Mouse (Mus musculus) spleen, adult 2 months (tissue): ENCODE results near the gene Vash1. TPM values are rescaled to one million over a fixed set of nuclear protein-coding genes. Genes with fewer than 3 reads are reported as not detected.
A peak's percentile ranks its signal among the peaks of the same experiment; 100 is the strongest.

Experiments used
- DNase-seq, 2 experiments: peaks; one replicate each; pipeline versions ENCODE4 v3.0.0 to v3.0.0-alpha.2; 2012 to 2021; ENCODE audit warnings: low spot score in 2 of 2, low read depth in 1 of 2
- H3K27ac ChIP-seq: fragments of 200-500 bp; 2 replicates; pipeline ENCODE4 v1.5.1; 2012; ENCODE audit warnings: low read length, inconsistent platforms; ENCODE audit not compliant: insufficient read depth
- H3K27me3 ChIP-seq: fragments of 200-500 bp; 2 replicates; pipeline ENCODE4 v1.6.1; 2012; ENCODE audit warnings: mild to moderate bottlenecking, moderate library complexity, low read length, inconsistent platforms; ENCODE audit not compliant: control insufficient read depth, insufficient read depth
- H3K36me3 ChIP-seq: fragments of 200-500 bp; 2 replicates; pipeline ENCODE4 v1.6.1; 2012; ENCODE audit warnings: mild to moderate bottlenecking, low read length, inconsistent platforms; ENCODE audit not compliant: control insufficient read depth, insufficient read depth
- H3K4me1 ChIP-seq: fragments of 200-500 bp; 2 replicates; pipeline ENCODE4 v1.6.1; 2011; ENCODE audit warnings: inconsistent platforms; ENCODE audit not compliant: control insufficient read depth, insufficient read depth, insufficient read length
- H3K4me3 ChIP-seq: fragments of 200-500 bp; 2 replicates; pipeline ENCODE4 v1.5.1; 2011; ENCODE audit warnings: mild to moderate bottlenecking, inconsistent platforms; ENCODE audit not compliant: insufficient read depth, insufficient read length; ENCODE audit errors: extremely low read depth
- CTCF ChIP-seq: fragments of 200-500 bp; IDR thresholded peaks from 2 replicates; pipeline ENCODE4 v1.5.1; 2011; ENCODE audit warnings: mild to moderate bottlenecking, inconsistent platforms; ENCODE audit not compliant: insufficient read depth, insufficient read length, insufficient replicate concordance; ENCODE audit errors: extremely low read depth
- POLR2A ChIP-seq: fragments of 200-500 bp; IDR thresholded peaks from 2 replicates; pipeline ENCODE4 v1.6.1; 2011; ENCODE audit warnings: low read depth, low read length, inconsistent platforms
- WGBS: fragments of 180-500 bp; shearing (Covaris S2); methylation state at CpG from one replicate; pipeline ENCODE4 v1.1.7; 2018; 5-methylcytosine and 5-hydroxymethylcytosine counted together
- polyA plus RNA-seq: library from polyadenylated mRNA; depleted of rRNA; stranded (reverse); fragments of >200 nt; gene quantifications from 2 replicates; pipeline ENCODE4 v1.2.3, GENCODE M21; 2012; rRNA removed

The Vash1 gene
- polyA plus RNA-seq, 1 experiment: 1.1 TPM

DNA sequence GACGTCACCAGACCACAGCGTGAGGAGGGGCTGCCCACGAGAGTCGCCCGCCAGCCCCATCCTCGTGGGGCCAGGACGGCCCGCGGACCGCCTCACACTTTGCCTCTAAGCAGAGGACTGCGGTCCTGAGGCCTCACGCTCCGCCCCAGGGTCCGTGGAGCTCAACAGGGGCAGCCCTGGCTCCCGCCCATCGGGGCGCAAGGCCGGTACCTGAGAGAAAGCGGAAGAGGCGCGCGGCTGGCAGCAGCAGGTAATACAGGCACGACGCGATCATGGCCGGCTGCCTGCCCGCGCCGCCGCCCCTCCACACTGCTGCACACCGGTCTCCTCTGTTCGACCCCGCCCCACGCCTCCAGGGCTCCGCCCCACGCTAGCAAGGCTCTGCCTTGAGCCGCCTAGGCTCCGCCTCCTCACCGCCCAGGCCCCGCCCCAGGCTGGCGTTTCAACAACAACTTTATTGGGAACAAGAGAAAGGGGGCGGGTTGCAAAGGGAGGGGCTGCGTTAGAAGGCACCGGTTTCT, 47.7 kb downstream of the Vash1 start, which contains the start of gene Angel1:
Angel1 (minus strand) TSS at position 341 of the 521 bp plus-strand sequence.
- peak; percentile 92 to 98 for DNase-seq
- under 1% methylated on average over 40 of the region's 44 CpGs for WGBS
- H3K27me3 ChIP-seq: no peaks in the 10 kb centered on the region

DNA sequence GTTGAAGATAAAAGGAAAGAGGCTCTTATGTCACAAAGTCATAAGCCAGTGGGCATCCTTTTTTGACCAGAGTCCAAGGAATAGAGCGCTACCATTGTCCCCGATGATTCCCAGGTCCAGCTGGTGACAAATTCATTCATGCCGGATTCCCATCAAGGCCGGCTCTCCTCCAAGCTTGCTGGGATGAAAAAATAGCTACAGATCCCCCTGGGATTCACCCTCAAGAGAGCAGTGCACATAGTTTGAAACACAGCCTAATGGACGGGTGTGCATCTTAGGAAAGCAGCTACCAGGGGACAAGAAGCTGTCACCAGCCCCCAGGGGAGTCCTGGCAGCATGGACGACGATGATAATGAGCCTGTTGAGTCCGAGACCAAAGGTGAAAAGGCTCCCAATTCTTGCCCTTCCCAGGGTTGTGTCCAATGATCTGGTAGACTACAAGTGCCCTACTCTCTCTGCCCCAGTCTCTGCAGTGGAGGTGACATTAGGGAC, 55.9 kb downstream of the Vash1 start, which contains the start of gene Lrrc74a:
Lrrc74a (plus strand) TSS at position 51 of the 492 bp plus-strand sequence.
- WGBS: 88% methylated on average over 8 of the region's 8 CpGs
- Histone ChIP-seq H3K36me3 (no peaks in the 10 kb centered on the region), H3K27ac (no peak within 1 kb of the TSS), H3K27me3 (no peaks in the 10 kb centered on the region; the same call in 1 of the 2 replicates), H3K4me1 (no peaks in the 10 kb centered on the region), H3K4me3 (no peak within 1 kb of the TSS)
- no peak for TF ChIP-seq CTCF
- TF ChIP-seq POLR2A: no peak
- DNase-seq: no peak

More for the DNA sequence above, 47.7 kb downstream of the Vash1 start, which contains the start of gene Angel1:
- peak; percentile 29; the same call in 1 of the 2 replicates for TF ChIP-seq POLR2A
- TF ChIP-seq CTCF: no peak
- Histone ChIP-seq H3K4me1 (no peaks in the 10 kb centered on the region; the same call in 1 of the 2 replicates), H3K36me3 (no peaks in the 10 kb centered on the region), H3K4me3 (peak within 1 kb of the TSS; percentile 65), H3K27ac (peak within 1 kb of the TSS; percentile 51; the same call in 1 of the 2 replicates)

Other genes with a start within 250 kb of the Vash1 start
- gene Angel1, start 47.8 kb downstream of the Vash1 start, polyA plus RNA-seq: 5.0 and 7.3 TPM in 2 replicates
- gene Lrrc74a, start 55.7 kb downstream of the Vash1 start, polyA plus RNA-seq: not detected in 2 replicates
- 33.2 and 50.3 TPM in 2 replicates for gene Irf2bpl, start 206.1 kb downstream of the Vash1 start, polyA plus RNA-seq